Mouse (Mus musculus) ES-Bruce4 (cell line): ENCODE results near the gene Rcc1. TPM values are rescaled to one million over a fixed set of nuclear protein-coding genes. Genes with fewer than 3 reads are reported as not detected.

Experiments
- H3K27ac ChIP-seq: 2 replicates; pipeline ENCODE4 v1.5.1; 2012; ENCODE audit warnings: low read length, inconsistent platforms; ENCODE audit not compliant: insufficient read depth
- H3K27me3 ChIP-seq: 2 replicates; pipeline ENCODE4 v1.6.1; 2012; ENCODE audit warnings: mild to moderate bottlenecking, low read length, inconsistent platforms; ENCODE audit not compliant: control insufficient read depth, poor library complexity, insufficient read depth, severe bottlenecking
- H3K36me3 ChIP-seq: 2 replicates; pipeline ENCODE4 v1.6.1; 2012; ENCODE audit warnings: inconsistent platforms, mild to moderate bottlenecking, low read length, moderate library complexity; ENCODE audit not compliant: control insufficient read depth, poor library complexity, insufficient read depth, severe bottlenecking
- H3K4me1 ChIP-seq: one replicate; pipeline ENCODE4 v1.8.1; 2011; ENCODE audit warnings: low read length; ENCODE audit not compliant: control insufficient read depth, insufficient read depth
- H3K4me3 ChIP-seq: 2 replicates; pipeline ENCODE4 v1.5.1; 2011; ENCODE audit warnings: low read depth, mild to moderate bottlenecking, low read length
- H3K9ac ChIP-seq: 2 replicates; pipeline ENCODE4 v1.6.1; 2012; ENCODE audit warnings: low read depth, mild to moderate bottlenecking, inconsistent platforms; ENCODE audit not compliant: poor library complexity, severe bottlenecking
- H3K9me3 ChIP-seq: replicated peaks from 2 replicates; pipeline ENCODE4 v1.6.1; 2012; ENCODE audit warnings: mild to moderate bottlenecking, low read length, inconsistent platforms; ENCODE audit not compliant: control insufficient read depth, poor library complexity, insufficient read depth, severe bottlenecking
- CTCF ChIP-seq: IDR thresholded peaks from one replicate; pipeline ENCODE4 v1.8.1; 2011; ENCODE audit warnings: low read depth, low read length
- EP300 ChIP-seq: IDR thresholded peaks from 2 replicates; pipeline ENCODE4 v1.6.1; 2011; ENCODE audit warnings: low read depth, low read length; ENCODE audit not compliant: insufficient read depth
- POLR2A ChIP-seq: IDR thresholded peaks from one replicate; pipeline ENCODE4 v1.8.1; 2011; ENCODE audit warnings: low read length; ENCODE audit not compliant: insufficient read depth
- polyA plus RNA-seq: library from polyadenylated mRNA; stranded (reverse); fragments of >200 nt; gene quantifications from 2 replicates; pipeline ENCODE4 v1.2.4, GENCODE M21; 2011; ENCODE audit warnings: low read depth; ENCODE audit not compliant: missing spikeins, insufficient read depth, insufficient read length

Rcc1 gene
- polyA plus RNA-seq, 1 experiment, result 78.8 TPM

- H3K9me3 ChIP-seq, result no peaks in the 10 kb centered on the region
- H3K27ac ChIP-seq, result no peak overlapping the region
- no peak overlapping the region for H3K9ac ChIP-seq
- no peak overlapping the region for H3K4me3 ChIP-seq
- peaks cover 4% of the 10 kb centered on the region; the same call in 1 of the 2 replicates for H3K36me3 ChIP-seq
- TF ChIP-seq EP300 (no peak), POLR2A (no peak), CTCF (no peak)
- no peaks in the 10 kb centered on the region for H3K4me1 ChIP-seq
- no peaks in the 10 kb centered on the region for H3K27me3 ChIP-seq
Observed at GRCm38 (mm10) chr4:132382296-132382695, 28.9 kb upstream of the Rcc1 start.

GRCm38 (mm10) chr4:132380965-132381616 is 27.7 kb upstream of the Rcc1 start:
- TF ChIP-seq POLR2A, result no peak
- no peak for TF ChIP-seq CTCF

GRCm38 (mm10) chr4:132373820-132374219 is 20.4 kb upstream of the Rcc1 start:
- H3K9ac ChIP-seq, result no peak overlapping the region
- no peaks in the 10 kb centered on the region for H3K27me3 ChIP-seq
- H3K4me1 ChIP-seq, result no peaks in the 10 kb centered on the region
- H3K36me3 ChIP-seq, result peaks cover 25% of the 10 kb centered on the region
- H3K9me3 ChIP-seq, result no peaks in the 10 kb centered on the region
- TF ChIP-seq CTCF (no peak), POLR2A (no peak), EP300 (no peak)
- no peak overlapping the region for H3K27ac ChIP-seq
- H3K4me3 ChIP-seq, result no peak overlapping the region

More at GRCm38 (mm10) chr4:132380965-132381616, 27.7 kb upstream of the Rcc1 start:
- no peaks in the 10 kb centered on the region for H3K4me1 ChIP-seq
- H3K9me3 ChIP-seq, result no peaks in the 10 kb centered on the region
- no peak overlapping the region for H3K27ac ChIP-seq
- H3K9ac ChIP-seq, result no peak overlapping the region
- peaks cover 8% of the 10 kb centered on the region; the same call in 1 of the 2 replicates for H3K36me3 ChIP-seq
- no peaks in the 10 kb centered on the region for H3K27me3 ChIP-seq
- H3K4me3 ChIP-seq, result no peak overlapping the region

DNA sequence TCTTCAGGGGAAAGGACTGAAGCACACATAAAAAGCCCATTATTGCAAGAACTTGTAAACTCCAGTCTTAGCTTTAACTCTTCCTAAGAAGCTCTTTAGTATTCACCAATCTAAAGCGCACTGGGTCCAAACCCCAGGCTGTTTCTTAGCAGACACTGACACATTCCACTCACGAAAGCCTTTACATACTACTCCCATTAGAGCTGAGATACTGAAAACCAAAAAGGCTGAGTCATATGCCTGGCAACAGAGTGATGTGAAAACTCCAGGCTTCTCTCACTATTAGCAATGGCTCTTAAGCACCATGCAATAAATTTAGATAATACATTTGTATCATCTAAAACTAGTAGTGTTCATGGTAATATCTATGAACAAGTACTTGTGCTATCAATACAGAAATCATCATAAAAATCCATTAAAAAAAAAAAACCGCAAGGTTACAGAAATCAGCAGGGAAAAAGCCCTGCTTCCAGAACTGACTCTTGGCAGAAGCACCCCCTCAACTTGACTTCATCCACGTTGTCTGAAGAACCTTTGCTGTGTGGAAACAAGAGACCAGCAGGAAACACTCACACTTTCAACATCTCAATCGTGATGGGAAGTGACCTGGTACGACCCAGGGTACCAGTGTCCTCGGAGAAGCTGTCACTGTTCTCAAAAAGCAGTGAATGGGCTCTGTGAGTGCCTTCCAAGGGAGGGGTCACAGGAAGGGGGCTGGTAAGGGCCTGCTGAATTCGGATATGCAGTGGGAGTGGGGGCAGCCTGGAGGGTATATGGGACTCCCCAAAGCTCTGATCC is 16.7 kb upstream of the Rcc1 start:
- peaks cover 2% of the 10 kb centered on the region for H3K4me1 ChIP-seq
- no peaks in the 10 kb centered on the region for H3K9me3 ChIP-seq
- H3K9ac ChIP-seq, result no peak overlapping the region
- peaks cover 22% of the 10 kb centered on the region for H3K36me3 ChIP-seq
- H3K4me3 ChIP-seq, result no peak overlapping the region
- no peak overlapping the region for H3K27ac ChIP-seq
- H3K27me3 ChIP-seq, result no peaks in the 10 kb centered on the region
- TF ChIP-seq POLR2A (no peak), EP300 (no peak), CTCF (no peak)

DNA sequence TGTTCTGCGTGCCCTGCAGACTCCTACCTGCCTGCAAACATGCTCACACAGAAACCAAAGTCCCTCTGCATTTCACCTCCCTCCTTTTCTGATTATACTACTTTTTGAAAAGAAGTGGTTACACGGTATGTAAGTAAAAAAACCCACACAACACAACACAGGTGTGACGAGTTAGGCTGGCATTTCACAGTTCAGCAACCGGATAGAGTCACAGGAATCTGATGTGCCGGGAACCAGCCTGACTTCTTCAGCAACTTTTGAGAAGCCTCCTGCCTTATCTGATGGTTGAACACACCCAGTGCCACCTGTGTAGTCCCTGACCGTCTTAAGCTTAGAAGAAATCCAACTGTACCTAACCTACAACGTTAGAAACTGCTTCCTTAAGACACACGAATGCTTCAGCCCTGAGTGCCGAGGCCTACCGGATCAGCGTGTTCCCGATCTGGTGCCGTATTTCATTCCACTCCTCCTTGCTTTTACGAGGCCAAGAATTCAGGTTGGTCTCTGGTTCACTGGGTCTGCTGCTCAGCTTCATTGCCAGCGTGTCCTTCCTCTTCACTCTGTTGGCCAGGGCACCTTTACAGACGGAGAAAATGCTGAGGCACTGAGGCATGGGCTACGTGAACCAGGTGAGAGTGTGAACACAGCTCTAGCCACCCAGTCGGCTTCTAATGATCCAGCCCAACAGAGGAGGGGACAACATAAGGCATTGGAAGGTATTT is 14.2 kb upstream of the Rcc1 start:
- Histone ChIP-seq H3K9me3 (no peaks in the 10 kb centered on the region), H3K9ac (no peak overlapping the region), H3K36me3 (peaks cover 22% of the 10 kb centered on the region), H3K4me1 (peaks cover 2% of the 10 kb centered on the region), H3K4me3 (no peak overlapping the region), H3K27ac (no peak overlapping the region), H3K27me3 (no peaks in the 10 kb centered on the region)
- TF ChIP-seq POLR2A, result no peak
- no peak for TF ChIP-seq EP300
- no peak for TF ChIP-seq CTCF
